Mouse (Mus musculus): ENCODE results near the gene Raver2.

DNA sequence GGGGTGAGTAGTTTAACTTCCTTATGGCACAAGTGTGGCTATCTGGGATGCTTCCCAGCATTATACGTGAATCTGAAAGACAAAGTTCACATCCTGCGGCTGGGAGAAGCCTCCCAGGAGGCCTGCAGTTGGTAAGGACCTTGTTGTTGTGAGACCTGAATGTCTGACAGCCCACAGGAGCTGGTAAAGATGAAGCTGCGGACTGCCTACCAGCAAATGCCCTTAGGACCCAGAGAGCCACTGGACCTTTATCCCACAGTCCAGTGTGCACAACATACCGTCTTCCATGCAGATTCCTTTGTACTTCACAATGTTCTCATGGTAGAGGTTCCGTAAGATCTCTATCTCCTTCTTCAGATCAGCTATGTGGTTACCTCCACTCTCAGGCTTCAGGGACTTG is 88.7 kb downstream of the Raver2 start:
- TF ChIP-seq ZC3H11A (IDR thresholded peaks at IDR 0.05; ENCODE audit: borderline replicate concordance, low read depth, low read length) (no peak), CHD2 (IDR thresholded peaks at IDR 0.05; ENCODE audit: low read depth, low read length) (no peak), MAFK (IDR thresholded peaks at IDR 0.05; ENCODE audit: insufficient read depth, low read depth, low read length) (no peak)
